Mouse (Mus musculus): Measurements from ENCODE around the gene Kcne2. TPM values are rescaled to one million over a fixed set of nuclear protein-coding genes. Genes with fewer than 3 reads are reported as not detected.

Kcne2 gene
- polyA plus RNA-seq, 1 experiment from 2014 or later, result 7.6 TPM

DNA sequence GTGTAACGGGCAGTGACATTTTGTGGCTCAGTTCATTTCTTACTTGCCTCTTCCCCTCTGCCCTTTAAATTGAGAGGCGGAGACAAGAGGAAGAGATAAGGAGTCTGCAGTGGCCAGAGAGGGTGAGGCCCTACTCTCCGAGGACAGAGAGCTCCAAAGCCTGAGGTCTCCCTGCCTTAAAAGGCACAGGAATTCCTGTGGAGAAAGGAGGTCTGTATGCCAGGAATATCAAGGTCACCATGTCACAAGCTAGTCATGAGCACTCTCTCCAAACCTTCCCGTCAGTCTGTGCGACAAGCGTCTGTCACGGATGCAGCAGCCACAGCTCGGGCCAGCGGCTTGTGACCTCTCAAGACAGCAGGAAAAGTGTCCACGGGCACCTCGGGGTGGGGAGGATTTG is 53.0 kb downstream of the Kcne2 start:
- ATAC-seq (replicated peaks), result no peak
- H3K27ac ChIP-seq, result no peak overlapping the region
- no peaks in the 10 kb centered on the region for H3K9me3 ChIP-seq

DNA sequence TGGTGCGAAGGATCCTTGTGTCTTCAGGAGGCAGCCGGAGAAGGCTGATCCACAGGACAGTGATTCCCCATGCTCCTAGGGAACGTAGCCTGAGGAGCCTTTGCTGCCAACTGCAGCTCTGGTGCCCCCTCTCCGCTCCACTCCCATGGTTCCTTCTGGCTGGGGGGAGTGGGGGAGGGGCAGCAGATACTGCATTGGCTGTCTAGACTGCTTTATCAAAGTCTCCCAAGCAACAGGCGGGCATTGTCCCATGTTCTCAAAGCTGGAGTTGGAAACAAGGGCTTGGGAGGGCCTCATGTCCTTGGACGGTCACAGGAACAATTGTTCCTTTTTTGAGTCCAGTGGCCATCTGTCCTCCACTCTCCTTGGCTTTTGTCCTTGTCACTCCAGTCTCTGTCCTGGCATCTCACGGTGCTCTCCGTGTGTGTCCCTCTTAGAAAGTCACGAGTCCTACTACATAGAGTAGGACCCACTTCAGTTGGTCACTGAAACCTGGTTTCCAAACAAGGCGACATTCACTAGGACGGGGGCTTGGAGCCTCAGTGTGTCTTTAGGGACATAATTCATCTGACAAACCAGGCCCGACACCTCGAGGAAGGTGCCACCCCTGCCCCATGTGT is 54.2 kb downstream of the Kcne2 start:
- Histone ChIP-seq H3K36me3 (replicated peaks) (no peaks in the 10 kb centered on the region), H3K4me2 (no peak overlapping the region), H3K27me3 (replicated peaks) (no peaks in the 10 kb centered on the region), H3K4me1 (peaks cover 4% of the 10 kb centered on the region; the same call in 1 of the 2 replicates), H3K27ac (no peak overlapping the region), H3K9ac (no peak overlapping the region), H3K9me3 (no peaks in the 10 kb centered on the region), H3K4me3 (no peak overlapping the region)
- 55% methylated on average over 13 of the region's 13 CpGs for WGBS
- ATAC-seq (replicated peaks), result no peak

More for the DNA sequence above, 53.0 kb downstream of the Kcne2 start:
- no peak overlapping the region for H3K9ac ChIP-seq
- no peak overlapping the region for H3K4me2 ChIP-seq
- no peak overlapping the region for H3K4me3 ChIP-seq
- no peaks in the 10 kb centered on the region for H3K36me3 ChIP-seq (replicated peaks)
- WGBS, result 68% methylated on average over 11 of the region's 11 CpGs
- H3K4me1 ChIP-seq, result peaks cover 13% of the 10 kb centered on the region; the same call in 1 of the 2 replicates
- no peaks in the 10 kb centered on the region for H3K27me3 ChIP-seq (replicated peaks)

Other genes with a start within 250 kb of the Kcne2 start
- gene Mrps6, start 234.1 kb upstream of the Kcne2 start, polyA plus RNA-seq (2015; fragmentation: Nextera tagmentation; extraction: Ambion mirVana), result 156 and 163 TPM in 2 replicates
- gene Gm49711, start 234.1 kb upstream of the Kcne2 start, polyA plus RNA-seq (2015; fragmentation: Nextera tagmentation; extraction: Ambion mirVana), result 0.72 and 0.73 TPM in 2 replicates
- 18.3 and 21.3 TPM in 2 replicates for gene Slc5a3, start 234.1 kb upstream of the Kcne2 start, polyA plus RNA-seq (2015; fragmentation: Nextera tagmentation; extraction: Ambion mirVana)
- gene Smim11, start 8.9 kb downstream of the Kcne2 start, polyA plus RNA-seq (2015; fragmentation: Nextera tagmentation; extraction: Ambion mirVana), result 57.3 and 58.1 TPM in 2 replicates
- 0.06 TPM in 1 of 2 replicates, not detected in the other for gene Fam243, start 29.1 kb downstream of the Kcne2 start, polyA plus RNA-seq (2015; fragmentation: Nextera tagmentation; extraction: Ambion mirVana)
- gene Kcne1, start 67.1 kb downstream of the Kcne2 start, polyA plus RNA-seq (2015; fragmentation: Nextera tagmentation; extraction: Ambion mirVana), result 0.31 TPM in 1 of 2 replicates, not detected in the other
- 82.1 and 82.9 TPM in 2 replicates for gene Rcan1, start 178.5 kb downstream of the Kcne2 start, polyA plus RNA-seq (2015; fragmentation: Nextera tagmentation; extraction: Ambion mirVana)
- gene Clic6, start 193.3 kb downstream of the Kcne2 start, polyA plus RNA-seq (2015; fragmentation: Nextera tagmentation; extraction: Ambion mirVana), result 3.2 and 3.7 TPM in 2 replicates